Mouse (Mus musculus) heart, adult 2 months (tissue): Measurements from ENCODE around the gene Gm20662. TPM values are rescaled to one million over a fixed set of nuclear protein-coding genes. Genes with fewer than 3 reads are reported as not detected.
A peak's percentile ranks its signal among the peaks of the same experiment; 100 is the strongest.

Experiments
- DNase-seq, 2 experiments: peaks; one replicate each; pipeline ENCODE4 v3.0.0; 2021
- H3K27ac ChIP-seq: fragments of 200-600 bp; 2 replicates; pipeline ENCODE4 v1.8.1; 2022
- H3K27me3 ChIP-seq: fragments of 200-500 bp; 2 replicates; pipeline ENCODE4 v1.6.1; 2012; ENCODE audit warnings: mild to moderate bottlenecking, low read length, inconsistent platforms, mixed read lengths; ENCODE audit not compliant: control insufficient read depth, insufficient read depth
- H3K36me3 ChIP-seq: fragments of 200-500 bp; 2 replicates; pipeline ENCODE4 v1.6.1; 2012; ENCODE audit warnings: low read length, inconsistent platforms; ENCODE audit not compliant: control insufficient read depth, insufficient read depth
- H3K4me1 ChIP-seq: fragments of 200-500 bp; 2 replicates; pipeline ENCODE4 v1.6.1; 2011; ENCODE audit warnings: low read length; ENCODE audit not compliant: control insufficient read depth, insufficient read depth
- H3K4me3 ChIP-seq: fragments of 200-600 bp; 2 replicates; pipeline ENCODE4 v1.8.1; 2022
- H3K79me2 ChIP-seq: fragments of 200-500 bp; replicated peaks from 2 replicates; pipeline ENCODE4 v1.6.1; 2012; ENCODE audit warnings: mild to moderate bottlenecking, inconsistent platforms, low read length, moderate library complexity, mixed read lengths; ENCODE audit not compliant: control insufficient read depth, insufficient read depth
- H3K9ac ChIP-seq: fragments of 200-500 bp; 2 replicates; pipeline ENCODE4 v1.6.1; 2012; ENCODE audit warnings: low read depth, mild to moderate bottlenecking, control low read depth, inconsistent platforms, low read length, mixed read lengths
- CTCF ChIP-seq: fragments of 200-600 bp; IDR thresholded peaks from 2 replicates; pipeline ENCODE4 v1.8.1; 2022; ENCODE audit warnings: antibody characterized with exemption, mild to moderate bottlenecking, moderate library complexity
- EP300 ChIP-seq: fragments of 200-500 bp; IDR thresholded peaks from 2 replicates; pipeline ENCODE4 v1.6.1; 2011; ENCODE audit warnings: low read depth, low read length, control low read depth; ENCODE audit not compliant: insufficient read depth
- POLR2A ChIP-seq: fragments of 200-500 bp; IDR thresholded peaks from 2 replicates; pipeline ENCODE4 v1.6.1; 2011; ENCODE audit warnings: mild to moderate bottlenecking, low read depth, low read length, control low read depth; ENCODE audit not compliant: insufficient read depth
- WGBS: fragments of 180-500 bp; shearing (Covaris S2); methylation state at CpG from one replicate; pipeline ENCODE4 v1.1.7; 2018; 5-methylcytosine and 5-hydroxymethylcytosine counted together
- intact Hi-C: fragments of 180-260 bp; cut with DNase I; formaldehyde crosslinking; loops from one replicate; pipeline ENCODE4 v1.15.1; 2025
- polyA plus RNA-seq: library from polyadenylated mRNA; depleted of rRNA; stranded (reverse); fragments of >200 nt; gene quantifications from 2 replicates; pipeline ENCODE4 v1.2.3, GENCODE M21; 2012
- total RNA-seq, 2 experiments: library from RNA; stranded (reverse); gene quantifications; 2 replicates each; pipeline ENCODE4 v1.2.3; 2021

The Gm20662 gene
- total and polyA plus RNA-seq, 3 experiments: 1.4 to 2.3 (median 1.8) TPM

GRCm38 (mm10) chr9:108051931-108052220 lies 55.7 kb downstream of the Gm20662 start:
- Histone ChIP-seq H3K27ac (no peak overlapping the region; the same call in 1 of the 2 replicates), H3K27me3 (no peaks in the 10 kb centered on the region), H3K4me1 (peaks cover 11% of the 10 kb centered on the region), H3K9ac (no peak overlapping the region), H3K4me3 (no peak overlapping the region), H3K79me2 (no peaks in the 10 kb centered on the region), H3K36me3 (no peaks in the 10 kb centered on the region)
- peak in 1 of 2 experiments; percentile 20 for DNase-seq
- 82% methylated on average over 4 of the region's 4 CpGs for WGBS
- no peak for TF ChIP-seq CTCF
- no peak for TF ChIP-seq POLR2A
- no peak for TF ChIP-seq EP300
- intact Hi-C loops: loop anchor here (2.0 to 5.0 kb wide), 2 partner anchors 65 to 150 kb away; no protein-coding TSS in a partner anchor

DNA sequence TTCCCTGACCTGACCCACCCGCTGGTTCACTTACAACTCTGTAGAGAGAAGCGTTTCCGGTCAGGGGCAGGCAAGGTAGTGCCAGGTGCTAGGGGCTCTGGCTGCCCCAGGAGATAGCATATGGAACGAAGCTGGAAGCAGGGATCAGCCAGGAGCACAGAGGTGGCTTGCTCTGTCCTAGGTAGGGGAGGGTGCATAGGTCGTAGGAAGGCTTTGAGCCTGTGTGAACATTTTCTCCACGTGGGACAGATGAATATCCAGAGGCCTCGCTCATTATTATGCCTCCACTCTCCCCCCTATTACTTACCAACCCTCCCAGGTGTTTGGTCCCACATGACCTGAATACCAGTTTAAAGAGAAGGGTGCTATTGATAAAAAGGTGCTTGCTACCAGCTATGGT lies 56.3 kb downstream of the Gm20662 start:
- no peaks in the 10 kb centered on the region for H3K36me3 ChIP-seq
- peak in 1 of 2 experiments; percentile 23 for DNase-seq
- intact Hi-C loops: loop anchor here (2.0 to 5.0 kb wide), 2 partner anchors 66 to 150 kb away; no protein-coding TSS in a partner anchor

GRCm38 (mm10) chr9:108052885-108053664 lies 56.9 kb downstream of the Gm20662 start, which contains the start of gene Amigo3:
Gene Amigo3 (plus strand): TSS chr9:108053159.
- peak; percentile 82 for TF ChIP-seq POLR2A
- TF ChIP-seq CTCF: peak; percentile 98
- TF ChIP-seq EP300: peak; percentile 86
- Histone ChIP-seq H3K4me1 (peaks cover 15% of the 10 kb centered on the region), H3K4me3 (peak within 1 kb of the TSS; percentile 11; the same call in 1 of the 2 replicates), H3K9ac (peak within 1 kb of the TSS; percentile 42), H3K27ac (peak within 1 kb of the TSS; percentile 62), H3K27me3 (no peaks in the 10 kb centered on the region), H3K36me3 (no peaks in the 10 kb centered on the region), H3K79me2 (no peaks in the 10 kb centered on the region)
- DNase-seq: peak; percentile 96 to 98
- intact Hi-C loops: loop anchor here (1.0 to 5.0 kb wide), 3 partner anchors 66 to 151 kb away; no protein-coding TSS in a partner anchor
- WGBS: 49% methylated on average over 20 of the region's 20 CpGs

More for the DNA sequence above, 56.3 kb downstream of the Gm20662 start:
- H3K79me2 ChIP-seq: no peaks in the 10 kb centered on the region
- TF ChIP-seq EP300 (no peak), POLR2A (no peak), CTCF (no peak)
- peak overlapping the region; percentile 47; the same call in 1 of the 2 replicates for H3K27ac ChIP-seq
- H3K4me1 ChIP-seq: peaks cover 15% of the 10 kb centered on the region
- H3K27me3 ChIP-seq: no peaks in the 10 kb centered on the region
- WGBS: 64% methylated on average over 7 of the region's 7 CpGs
- H3K9ac ChIP-seq: no peak overlapping the region
- H3K4me3 ChIP-seq: no peak overlapping the region

GRCm38 (mm10) chr9:108053665-108054225 lies 57.6 kb downstream of the Gm20662 start:
- H3K4me3 ChIP-seq: no peak overlapping the region
- TF ChIP-seq EP300: no peak
- TF ChIP-seq CTCF: no peak
- no peak for TF ChIP-seq POLR2A
- no peaks in the 10 kb centered on the region for H3K79me2 ChIP-seq
- H3K27me3 ChIP-seq: no peaks in the 10 kb centered on the region
- DNase-seq: peak; percentile 26 to 31
- no peak overlapping the region for H3K27ac ChIP-seq
- peaks cover 15% of the 10 kb centered on the region for H3K4me1 ChIP-seq
- 73% methylated on average over 15 of the region's 15 CpGs for WGBS
- intact Hi-C loops: loop anchor here (1.0 to 5.0 kb wide), 3 partner anchors 67 to 151 kb away; no protein-coding TSS in a partner anchor
- no peak overlapping the region for H3K9ac ChIP-seq
- no peaks in the 10 kb centered on the region for H3K36me3 ChIP-seq

DNA sequence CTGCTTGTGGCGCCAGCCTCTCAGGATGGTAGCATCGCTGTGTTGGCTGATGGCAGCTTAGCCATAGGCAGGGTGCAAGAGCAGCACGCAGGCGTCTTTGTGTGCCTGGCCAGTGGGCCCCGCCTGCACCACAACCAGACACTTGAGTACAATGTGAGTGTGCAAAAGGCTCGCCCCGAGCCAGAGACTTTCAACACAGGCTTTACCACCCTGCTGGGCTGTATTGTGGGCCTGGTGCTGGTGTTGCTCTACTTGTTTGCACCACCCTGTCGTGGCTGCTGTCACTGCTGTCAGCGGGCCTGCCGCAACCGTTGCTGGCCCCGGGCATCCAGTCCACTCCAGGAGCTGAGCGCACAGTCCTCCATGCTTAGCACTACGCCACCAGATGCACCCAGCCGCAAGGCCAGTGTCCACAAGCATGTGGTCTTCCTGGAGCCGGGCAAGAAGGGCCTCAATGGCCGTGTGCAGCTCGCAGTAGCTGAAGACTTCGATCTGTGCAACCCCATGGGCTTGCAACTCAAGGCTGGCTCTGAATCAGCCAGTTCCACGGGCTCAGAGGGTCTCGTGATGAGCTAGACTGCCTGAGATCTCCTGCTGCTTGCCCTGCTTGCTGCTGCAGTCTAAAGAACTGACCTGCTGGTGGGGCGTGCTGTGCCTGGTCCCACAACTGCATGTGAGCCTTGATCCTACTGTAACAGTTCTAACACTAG lies 58.3 kb downstream of the Gm20662 start:
- H3K9ac ChIP-seq: no peak overlapping the region
- H3K79me2 ChIP-seq: no peaks in the 10 kb centered on the region
- H3K27ac ChIP-seq: no peak overlapping the region
- 90% methylated on average over 22 of the region's 22 CpGs for WGBS
- H3K27me3 ChIP-seq: no peaks in the 10 kb centered on the region
- intact Hi-C loops: loop anchor here (5.0 kb wide), 1 partner anchor 152 kb away; no protein-coding TSS in a partner anchor
- no peaks in the 10 kb centered on the region for H3K36me3 ChIP-seq
- H3K4me1 ChIP-seq: peaks cover 15% of the 10 kb centered on the region
- H3K4me3 ChIP-seq: no peak overlapping the region
- no peak for TF ChIP-seq POLR2A
- no peak for TF ChIP-seq CTCF
- no peak for TF ChIP-seq EP300
- peak; percentile 7 to 19 for DNase-seq
